Mouse (Mus musculus) heart, postnatal 4 days (tissue): ENCODE results near the gene Coil. TPM values are rescaled to one million over a fixed set of nuclear protein-coding genes. Genes with fewer than 3 reads are reported as not detected.
"Not testable (repeated sequence)": the region's sequence is repeated elsewhere in the genome, so short reads cannot be mapped to it uniquely, and the experiment has no call there.

ENCODE experiments used
- DNase-seq: peaks from one replicate; pipeline ENCODE4 v3.0.0; 2021
- total RNA-seq, 2 experiments: library from RNA; stranded (reverse); gene quantifications; 2 replicates each; pipeline ENCODE4 v1.2.3; 2021

Gene Coil
- total RNA-seq, 2 experiments from 2014 or later: 7.6 to 9.0 TPM

- DNase-seq: no peak
Measured at GRCm38 (mm10) chr11:89006404-89006803, 36.4 kb downstream of the Coil start.

- DNase-seq: no peak
Measured at GRCm38 (mm10) chr11:89007582-89007981, 37.5 kb downstream of the Coil start.

GRCm38 (mm10) chr11:89009066-89009465 is 39.0 kb downstream of the Coil start:
- DNase-seq: no peak

GRCm38 (mm10) chr11:89009496-89009895 is 39.4 kb downstream of the Coil start:
- no peak for DNase-seq

- DNase-seq: no peak
Measured at GRCm38 (mm10) chr11:89012241-89012640, 42.2 kb downstream of the Coil start.

GRCm38 (mm10) chr11:89017514-89018182 is 47.6 kb downstream of the Coil start:
- no peak for DNase-seq

GRCm38 (mm10) chr11:89020681-89021305 is 50.7 kb downstream of the Coil start:
- DNase-seq: peak; percentile 44

- DNase-seq: no peak
Measured at GRCm38 (mm10) chr11:89021687-89022086, 51.6 kb downstream of the Coil start.

- no peak for DNase-seq
Measured at GRCm38 (mm10) chr11:89022120-89022731, 52.2 kb downstream of the Coil start.

GRCm38 (mm10) chr11:89023477-89023876 is 53.4 kb downstream of the Coil start:
- no peak for DNase-seq

GRCm38 (mm10) chr11:89024181-89024881 is 54.3 kb downstream of the Coil start:
- DNase-seq: peak; percentile 88

- no peak for DNase-seq
Measured at GRCm38 (mm10) chr11:89025603-89026002, 55.6 kb downstream of the Coil start.

GRCm38 (mm10) chr11:89026117-89026516 is 56.1 kb downstream of the Coil start:
- DNase-seq: no peak

GRCm38 (mm10) chr11:89027955-89028361 is 57.9 kb downstream of the Coil start:
- peak; percentile 40 for DNase-seq

- peak; percentile 47 for DNase-seq
Measured at GRCm38 (mm10) chr11:89028871-89029405, 58.9 kb downstream of the Coil start.

GRCm38 (mm10) chr11:89030552-89030951 is 60.5 kb downstream of the Coil start:
- no peak for DNase-seq

- no peak for DNase-seq
Measured at GRCm38 (mm10) chr11:89031189-89031588, 61.1 kb downstream of the Coil start.

GRCm38 (mm10) chr11:89034592-89034991 is 64.5 kb downstream of the Coil start:
- DNase-seq: no peak

GRCm38 (mm10) chr11:89035552-89035951 is 65.5 kb downstream of the Coil start:
- DNase-seq: no peak

- no peak for DNase-seq
Measured at GRCm38 (mm10) chr11:89038496-89038895, 68.4 kb downstream of the Coil start.

GRCm38 (mm10) chr11:89039325-89039724 is 69.3 kb downstream of the Coil start:
- DNase-seq: peak; percentile 74

- not testable (repeated sequence) for DNase-seq
Measured at GRCm38 (mm10) chr11:89041073-89041472, 71.0 kb downstream of the Coil start.
